Mouse (Mus musculus): Measurements from ENCODE around the gene Aak1.

Aak1 gene

GRCm38 (mm10) chr6:86963987-86964685 is 114.8 kb downstream of the Aak1 start:
- peak; percentile 22 for DNase-seq (ENCODE audit: low read depth)

- no peak for DNase-seq (ENCODE audit: low read depth)
Measured at GRCm38 (mm10) chr6:86967166-86967565, 117.8 kb downstream of the Aak1 start.

- DNase-seq (ENCODE audit: low read depth) = peak; percentile 81
Measured at GRCm38 (mm10) chr6:86973956-86974355, 124.6 kb downstream of the Aak1 start.

- no peak for DNase-seq (ENCODE audit: low read depth)
Measured at GRCm38 (mm10) chr6:86978156-86978908, 129.0 kb downstream of the Aak1 start.

- no peak for DNase-seq (ENCODE audit: low read depth)
Measured at GRCm38 (mm10) chr6:86978909-86979265, 129.6 kb downstream of the Aak1 start.

- peak; percentile 55 for DNase-seq (ENCODE audit: low read depth)
Measured at GRCm38 (mm10) chr6:86981206-86981605, 131.9 kb downstream of the Aak1 start.

- no peak for DNase-seq (ENCODE audit: low read depth)
Measured at GRCm38 (mm10) chr6:86985314-86986106, 136.2 kb downstream of the Aak1 start.

GRCm38 (mm10) chr6:86989576-86989975 is 140.3 kb downstream of the Aak1 start:
- no peak for DNase-seq (ENCODE audit: low read depth)

GRCm38 (mm10) chr6:86991041-86991440 is 141.7 kb downstream of the Aak1 start:
- peak; percentile 17 for DNase-seq (ENCODE audit: low read depth)

GRCm38 (mm10) chr6:86992349-86992748 is 143.0 kb downstream of the Aak1 start:
- DNase-seq (ENCODE audit: low read depth) = no peak

GRCm38 (mm10) chr6:86994254-86994653 is 144.9 kb downstream of the Aak1 start:
- DNase-seq (ENCODE audit: low read depth) = no peak

GRCm38 (mm10) chr6:86996629-86997307 is 147.5 kb downstream of the Aak1 start:
- peak; percentile 47 for DNase-seq (ENCODE audit: low read depth)

GRCm38 (mm10) chr6:86997360-86997759 is 148.0 kb downstream of the Aak1 start:
- no peak for DNase-seq (ENCODE audit: low read depth)

GRCm38 (mm10) chr6:87001995-87002394 is 152.7 kb downstream of the Aak1 start:
- DNase-seq (ENCODE audit: low read depth) = no peak

GRCm38 (mm10) chr6:87002521-87003055 is 153.3 kb downstream of the Aak1 start:
- peak; percentile 96 for DNase-seq (ENCODE audit: low read depth)

- DNase-seq (ENCODE audit: low read depth) = no peak
Measured at GRCm38 (mm10) chr6:87004099-87004498, 154.8 kb downstream of the Aak1 start.

GRCm38 (mm10) chr6:87005577-87005976 is 156.3 kb downstream of the Aak1 start:
- DNase-seq (ENCODE audit: low read depth) = peak; percentile 75

GRCm38 (mm10) chr6:87008887-87009286 is 159.6 kb downstream of the Aak1 start, which contains the start of gene Nfu1:
Gene Nfu1 (plus strand): TSS chr6:87009236.
- no peak for DNase-seq (ENCODE audit: low read depth)

GRCm38 (mm10) chr6:87009692-87010328 is 160.5 kb downstream of the Aak1 start:
- peak; percentile 98 for DNase-seq (ENCODE audit: low read depth)

- DNase-seq (ENCODE audit: low read depth) = peak; percentile 90
Measured at GRCm38 (mm10) chr6:87016916-87017315, 167.6 kb downstream of the Aak1 start.

GRCm38 (mm10) chr6:87018874-87019273 is 169.6 kb downstream of the Aak1 start:
- no peak for DNase-seq (ENCODE audit: low read depth)
